Mouse (Mus musculus) ES-CJ7 (cell line): ENCODE measurements around the gene Fkbp14.

Experiments
- DNase-seq: peaks from one replicate; pipeline ENCODE4 v3.0.0; 2011; ENCODE audit warnings: low read depth, low spot score

Gene Fkbp14

DNA sequence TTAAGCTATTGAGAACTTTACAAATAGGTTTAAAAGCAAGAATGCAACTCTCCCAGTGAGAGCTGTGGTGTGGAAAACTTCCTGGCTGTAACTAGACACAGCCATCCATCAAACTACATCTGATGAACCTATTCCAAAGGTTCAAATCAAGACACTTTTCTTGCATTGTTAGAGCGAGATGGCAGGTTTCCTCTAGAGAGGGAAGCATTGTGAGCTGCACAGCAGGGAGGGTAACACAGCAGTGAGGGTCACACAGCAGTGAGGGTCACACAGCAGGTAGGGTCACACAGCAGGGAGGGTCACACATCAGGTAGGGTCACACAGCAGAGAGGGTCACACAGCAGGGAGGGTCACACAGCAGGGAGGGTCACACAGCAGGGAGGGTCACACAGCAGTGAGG is 8.9 kb downstream of the Fkbp14 start:
- DNase-seq = peak; percentile 74

DNA sequence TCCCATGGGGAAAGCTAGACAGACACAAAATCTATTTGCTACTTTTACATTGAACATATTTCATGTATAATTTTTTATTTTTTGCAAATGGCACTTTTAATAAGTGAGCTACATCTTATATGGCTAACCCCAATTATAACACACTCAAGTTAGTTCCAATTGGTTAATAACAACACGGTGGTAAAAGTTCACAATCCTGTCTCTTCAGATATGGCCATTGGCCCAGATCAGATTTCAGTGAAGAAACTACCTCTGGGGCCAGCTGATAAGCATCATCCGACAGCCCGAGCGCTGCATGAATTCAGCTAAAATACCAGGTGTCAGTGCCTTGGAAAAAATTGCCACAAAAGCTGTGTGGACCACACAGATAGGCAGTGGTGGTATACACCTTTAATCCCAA is 9.4 kb downstream of the Fkbp14 start:
- DNase-seq = no peak

DNA sequence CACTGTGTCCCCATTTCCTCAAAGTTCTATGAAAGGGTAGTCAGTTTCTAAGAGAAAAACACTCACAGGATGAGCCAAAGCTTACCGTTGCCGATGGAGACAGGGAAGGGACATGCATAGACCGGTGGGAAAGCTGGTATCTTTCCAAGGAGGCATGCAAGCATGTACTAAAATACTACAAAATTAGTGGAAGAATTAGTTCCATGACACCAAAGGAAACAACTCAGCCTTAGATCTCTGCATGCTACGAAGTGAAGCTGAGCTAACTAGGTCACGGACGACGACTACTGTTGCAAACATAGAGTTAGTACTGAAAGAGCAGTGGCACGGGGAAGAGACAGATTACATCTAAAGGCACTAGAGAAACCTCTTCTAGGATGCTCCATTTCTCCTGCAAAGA is 10.2 kb downstream of the Fkbp14 start:
- DNase-seq = no peak

DNA sequence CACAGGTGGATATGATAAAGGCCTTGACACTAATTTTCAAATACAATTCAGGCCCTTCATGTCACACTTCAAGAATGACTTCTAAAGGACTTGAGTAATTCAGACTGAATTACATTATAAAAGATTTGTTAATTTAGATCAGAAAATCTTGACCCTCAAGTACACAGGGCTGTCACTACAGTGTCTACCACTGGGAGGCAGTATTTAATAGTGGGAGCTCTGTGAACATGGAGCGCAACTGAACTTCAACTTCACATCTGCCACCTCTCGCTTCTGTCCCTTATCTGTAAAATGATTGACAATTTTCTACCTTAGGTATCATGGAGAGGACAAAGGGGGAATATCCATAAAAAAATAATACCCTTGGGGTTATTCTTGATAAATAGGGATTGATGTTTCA is 10.9 kb downstream of the Fkbp14 start:
- peak; percentile 66 for DNase-seq

DNA sequence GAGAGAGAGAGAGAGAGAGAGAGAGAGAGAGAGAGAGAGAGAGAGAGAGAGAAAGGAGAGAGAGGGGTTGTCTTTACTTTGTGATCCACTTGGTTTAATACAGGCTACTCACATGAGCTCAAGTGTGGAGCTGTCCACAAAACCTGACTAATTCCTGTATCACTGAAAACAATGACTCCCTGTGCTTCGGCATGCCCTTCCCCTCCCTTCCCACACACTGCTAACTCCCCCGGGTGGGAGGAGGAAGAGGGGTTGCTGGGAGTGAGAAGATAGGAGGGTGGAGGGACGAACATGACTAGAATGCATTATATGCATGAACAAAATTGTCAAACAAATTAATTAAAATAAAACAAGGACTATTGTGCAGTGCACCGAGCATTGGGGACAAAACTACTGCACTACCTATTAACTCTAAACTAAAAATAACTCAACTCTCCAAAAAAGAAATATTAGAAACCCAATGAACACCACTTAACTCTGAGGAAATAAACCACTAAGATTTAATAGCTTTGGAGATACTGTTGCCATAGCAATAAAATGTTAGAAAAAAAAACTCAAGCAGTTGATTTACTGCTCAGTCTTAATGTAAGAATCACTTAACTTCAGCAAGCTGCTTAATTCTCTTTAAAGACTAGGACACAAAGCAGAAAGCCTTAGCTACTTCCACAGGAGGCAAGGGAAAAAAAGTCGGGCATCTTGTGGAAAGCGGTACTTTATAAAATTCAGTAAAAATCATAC is 23.7 kb downstream of the Fkbp14 start:
- DNase-seq = no peak

DNA sequence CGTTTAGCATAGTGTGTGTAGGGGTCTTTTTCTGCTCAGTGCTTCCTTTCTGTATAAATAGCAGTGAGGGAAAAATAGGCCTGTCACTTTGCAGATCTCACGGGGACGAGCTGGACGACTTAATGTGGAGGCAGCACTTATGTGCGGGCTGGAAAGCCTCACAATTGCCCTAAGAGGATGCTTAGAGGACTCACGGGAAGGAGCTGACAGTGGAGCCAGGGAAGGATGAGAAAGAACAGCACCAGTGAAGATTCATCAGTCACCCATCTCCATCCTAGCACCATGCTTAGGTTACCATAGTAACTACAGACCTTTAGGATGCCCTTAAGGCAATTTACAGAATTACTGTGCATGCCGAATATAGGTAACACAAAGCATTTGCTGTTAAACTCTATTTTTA is 27.3 kb downstream of the Fkbp14 start:
- DNase-seq = no peak

DNA sequence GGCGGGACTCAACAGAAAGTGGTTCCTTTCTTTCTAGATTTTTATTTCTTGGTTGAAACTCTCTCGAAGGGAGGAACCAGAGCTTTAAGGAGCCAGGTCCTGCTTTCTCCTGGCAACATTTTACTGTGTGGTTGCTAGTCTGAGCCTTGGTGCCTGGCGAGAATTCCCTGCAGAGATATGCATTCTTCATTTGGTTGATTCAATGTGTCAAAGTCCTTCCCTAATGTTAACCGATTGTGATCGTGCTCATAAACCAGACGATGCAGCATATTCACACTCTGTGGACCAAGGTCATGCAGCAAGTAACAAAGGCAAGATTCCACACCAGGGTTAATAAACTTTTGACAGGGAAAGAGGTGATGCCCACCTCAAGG is 30.6 kb downstream of the Fkbp14 start:
- no peak for DNase-seq

DNA sequence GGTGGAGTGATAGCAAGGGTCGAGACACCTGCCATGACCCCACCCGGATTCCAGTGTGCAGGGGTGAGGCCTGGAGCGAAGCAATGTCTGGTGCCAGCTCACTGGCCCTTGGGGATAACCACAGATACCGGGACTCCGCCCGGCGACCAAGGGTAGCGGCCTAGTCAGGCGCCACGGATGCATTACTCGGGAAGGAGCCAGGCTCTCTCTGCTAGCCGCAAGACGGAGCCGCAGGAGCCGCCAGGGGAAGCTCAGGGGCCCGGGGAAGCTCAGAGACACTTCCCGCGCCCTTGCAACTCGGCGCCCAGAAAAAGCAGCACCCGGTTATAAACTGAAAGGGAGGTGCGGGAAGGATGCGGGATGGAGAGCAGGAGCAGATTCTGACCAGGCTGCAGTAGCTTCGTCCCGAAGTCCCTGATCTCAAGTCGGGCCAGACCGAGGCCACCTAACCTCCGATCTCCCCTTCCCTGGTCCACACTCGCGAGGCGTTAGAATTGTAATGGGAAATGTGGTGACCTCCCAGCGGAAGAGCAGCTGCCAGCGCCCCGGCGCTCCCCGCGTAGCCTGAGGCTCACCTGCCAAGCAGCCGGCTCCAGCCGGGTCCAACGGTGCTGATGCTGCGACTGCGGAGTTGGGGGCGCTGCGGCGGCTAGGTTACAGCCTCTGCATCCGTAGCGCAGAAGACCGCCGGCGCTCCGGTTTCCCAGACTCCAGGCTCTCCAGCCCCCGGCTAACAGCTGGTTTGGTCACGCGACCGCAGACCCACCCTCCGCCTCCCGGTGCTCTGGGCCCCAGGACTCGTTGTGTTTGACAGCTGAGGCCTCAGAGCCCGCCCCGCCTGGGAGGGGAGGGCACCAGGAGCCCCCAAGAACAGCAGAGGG is 31.2 kb downstream of the Fkbp14 start, which contains the start of gene Scrn1:
TSS of gene Scrn1 (minus strand) at position 825 of the 881 bp plus-strand sequence.
- peak; percentile 68 for DNase-seq

DNA sequence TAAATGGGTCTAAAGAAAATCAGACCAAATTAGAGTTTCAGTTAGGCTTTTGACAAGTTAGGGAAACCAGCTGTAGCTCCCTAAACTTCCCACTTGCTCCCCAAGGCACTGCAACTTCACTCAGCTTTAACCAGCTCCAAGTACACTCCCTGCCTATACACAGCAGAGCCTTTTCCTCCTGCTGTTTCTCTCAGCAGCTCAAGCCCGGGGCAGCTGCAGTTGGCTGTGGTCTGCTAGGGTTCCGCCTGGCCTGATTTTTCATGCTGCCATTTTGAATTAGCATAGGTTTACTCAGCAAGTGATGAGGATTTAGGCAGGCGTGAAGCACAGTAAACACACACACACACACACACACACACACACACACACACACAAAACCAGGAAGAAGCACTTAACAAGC is 32.1 kb downstream of the Fkbp14 start:
- DNase-seq = peak; percentile 52

DNA sequence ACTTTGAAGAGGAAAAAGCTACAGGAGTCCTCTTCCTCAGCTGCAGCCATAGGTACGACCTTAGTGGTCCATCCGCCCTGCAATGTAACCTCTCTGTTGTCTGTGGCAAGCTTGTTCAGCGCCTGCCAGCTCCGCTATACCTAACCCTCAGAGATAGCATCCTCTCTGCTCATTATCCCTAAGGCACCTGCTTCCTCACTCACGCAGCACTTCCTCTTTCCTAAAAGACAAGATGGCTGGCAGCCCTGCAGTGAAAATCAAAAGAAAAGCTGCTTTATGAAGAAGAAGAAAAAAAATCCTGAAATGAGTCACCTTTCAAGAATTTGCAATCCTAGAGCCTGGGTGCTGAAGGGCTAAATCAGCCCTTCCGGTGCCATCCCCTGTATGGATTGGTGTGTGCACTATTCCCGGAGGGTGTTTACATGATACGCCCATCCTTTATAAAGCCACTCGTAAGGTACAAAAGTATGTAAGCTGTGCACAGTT is 32.6 kb downstream of the Fkbp14 start:
- no peak for DNase-seq

DNA sequence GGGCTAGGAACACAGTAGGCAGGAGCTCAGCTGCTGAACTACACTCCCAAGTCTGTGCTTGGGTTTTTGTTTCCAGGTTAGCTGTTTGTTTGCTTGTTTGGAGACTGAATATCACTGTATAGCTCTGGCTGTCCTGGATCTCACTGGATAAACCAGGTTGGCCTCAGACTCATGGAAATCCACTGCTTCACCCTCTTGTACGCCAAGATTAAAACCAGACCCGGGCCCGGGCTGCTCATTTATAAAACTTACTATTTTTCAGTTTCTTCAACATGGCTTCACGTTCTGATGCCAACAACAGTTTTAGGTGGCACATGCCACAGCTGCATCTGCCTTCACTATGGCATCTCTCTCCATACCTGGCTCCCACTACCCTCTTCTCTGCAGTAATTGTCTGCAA is 33.5 kb downstream of the Fkbp14 start:
- no peak for DNase-seq

DNA sequence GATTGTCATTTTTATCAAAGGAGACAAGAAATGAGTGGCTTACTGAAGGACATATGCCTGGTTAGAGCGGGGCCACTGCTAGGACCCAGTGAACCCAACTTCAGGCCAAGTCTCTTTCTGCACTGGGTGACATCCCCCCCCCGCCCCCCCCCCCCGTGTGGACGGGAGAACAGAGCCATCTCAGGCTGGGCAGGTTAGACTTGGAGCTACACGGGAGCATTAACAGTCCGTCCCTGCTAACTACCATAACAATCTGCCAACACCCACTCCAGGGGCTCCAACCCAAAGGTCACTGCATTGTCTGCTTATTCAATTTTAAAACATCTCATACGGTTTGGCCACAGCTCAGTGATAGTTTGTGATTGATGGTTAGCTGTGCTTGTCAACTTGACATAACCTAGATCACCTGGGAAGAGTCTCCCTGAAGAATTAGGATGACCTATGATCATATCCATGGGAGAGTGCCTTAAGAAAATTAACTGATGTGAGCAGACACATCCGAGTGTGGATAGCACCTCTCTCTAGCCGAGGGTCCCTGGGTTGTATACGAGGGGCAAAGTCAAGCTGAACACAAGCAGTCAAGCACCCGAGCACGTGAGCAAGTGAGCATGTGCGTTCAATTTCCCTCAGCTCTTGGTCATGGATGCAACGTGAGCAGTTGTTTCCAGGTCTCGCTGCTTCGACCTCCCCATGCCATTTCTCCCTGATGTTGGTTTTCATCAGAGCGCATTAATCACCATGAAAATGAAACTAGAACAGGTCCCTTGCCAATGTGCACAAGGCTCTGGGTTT is 34.9 kb downstream of the Fkbp14 start:
- no peak for DNase-seq

DNA sequence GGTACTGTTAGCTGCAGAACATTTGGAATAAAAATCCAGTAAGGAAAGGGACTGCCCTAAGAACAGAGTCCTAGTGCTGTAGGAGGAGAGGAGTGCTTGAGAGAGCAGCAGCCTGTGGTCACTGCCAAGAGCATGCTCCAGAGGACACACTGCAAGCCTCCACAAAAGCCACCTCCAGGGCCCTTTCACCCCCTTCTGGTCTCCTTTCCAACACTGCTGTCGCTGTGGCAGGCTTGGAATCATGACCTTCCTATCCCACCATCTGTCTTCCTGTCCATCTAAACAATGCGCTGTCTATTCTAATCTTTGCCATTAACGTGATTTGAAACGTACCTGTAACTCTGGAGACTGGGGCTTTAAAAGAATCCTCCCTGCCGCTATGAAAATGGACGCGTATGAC is 38.6 kb downstream of the Fkbp14 start:
- DNase-seq = no peak

DNA sequence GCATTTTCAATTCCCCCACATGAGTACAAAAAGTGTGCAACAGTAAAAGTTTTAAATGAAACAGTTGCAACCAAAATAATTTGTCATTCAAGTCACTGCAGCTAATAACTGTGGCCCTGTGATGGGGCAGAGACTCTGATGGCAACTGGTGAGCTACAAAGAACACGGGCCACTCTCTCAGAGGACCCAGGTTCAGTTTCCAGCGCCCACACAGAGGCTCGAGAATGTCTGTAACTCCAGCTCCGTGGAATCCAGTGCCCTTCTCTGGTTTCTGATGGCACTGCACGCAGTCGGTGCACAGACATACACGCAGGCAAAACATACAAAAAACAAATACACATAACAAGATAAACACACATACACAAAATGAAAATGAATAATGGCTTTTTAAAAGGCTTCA is 39.4 kb downstream of the Fkbp14 start:
- no peak for DNase-seq

DNA sequence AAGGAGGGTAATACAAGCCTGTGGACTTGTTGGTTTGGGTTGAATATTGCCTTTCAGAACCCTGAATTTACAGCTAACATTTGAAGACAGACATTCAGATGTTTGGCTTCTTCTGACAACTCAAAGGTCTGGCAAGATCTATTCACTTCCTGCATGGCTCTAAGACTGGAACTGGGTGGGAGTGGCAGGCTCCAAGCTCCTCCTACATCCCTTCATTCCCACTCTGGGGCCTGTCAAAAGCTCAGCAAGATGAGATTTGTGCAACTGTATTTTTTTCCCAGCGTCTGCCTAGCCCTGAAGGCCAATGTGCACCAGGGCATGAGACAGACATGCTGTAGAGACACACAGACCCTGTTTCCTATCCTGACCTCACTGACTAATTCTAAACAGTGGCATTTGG is 41.3 kb downstream of the Fkbp14 start:
- DNase-seq = no peak

DNA sequence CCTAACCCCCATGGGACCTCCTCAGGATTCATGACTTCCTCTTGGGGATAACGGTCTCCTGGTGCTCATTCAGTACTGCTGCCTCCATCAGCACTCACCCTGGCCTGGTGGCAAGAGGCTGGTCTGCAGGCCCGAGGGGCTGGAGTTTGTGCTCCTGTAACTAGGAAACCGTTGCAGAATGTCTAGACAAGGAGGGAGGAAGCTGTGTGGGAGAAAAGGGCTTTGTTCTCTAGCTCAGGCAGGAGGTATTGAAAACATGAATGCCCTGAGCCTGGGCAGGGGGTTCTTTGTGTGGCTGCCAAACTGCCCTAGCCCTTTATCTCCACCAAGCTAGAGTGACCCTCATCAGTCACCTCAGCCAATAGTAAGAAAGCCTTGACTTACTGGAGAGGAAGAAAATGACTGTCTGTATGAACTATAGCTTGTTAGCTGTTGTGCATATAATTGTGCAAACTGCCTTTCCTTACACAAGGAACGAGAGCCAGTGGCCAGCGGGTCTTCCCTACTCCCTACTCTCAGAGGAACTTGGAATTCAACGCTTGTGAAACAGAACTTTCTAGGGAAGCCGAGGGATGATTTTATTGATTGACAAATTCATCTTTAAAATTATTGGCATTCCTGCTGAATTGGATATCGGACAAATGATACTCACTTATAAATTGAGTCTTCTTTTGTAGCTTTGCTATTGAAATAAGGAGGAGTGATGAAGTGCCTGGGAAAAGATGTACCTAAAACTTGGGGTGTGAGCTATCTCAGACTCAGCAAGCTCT is 42.6 kb downstream of the Fkbp14 start:
- no peak for DNase-seq

DNA sequence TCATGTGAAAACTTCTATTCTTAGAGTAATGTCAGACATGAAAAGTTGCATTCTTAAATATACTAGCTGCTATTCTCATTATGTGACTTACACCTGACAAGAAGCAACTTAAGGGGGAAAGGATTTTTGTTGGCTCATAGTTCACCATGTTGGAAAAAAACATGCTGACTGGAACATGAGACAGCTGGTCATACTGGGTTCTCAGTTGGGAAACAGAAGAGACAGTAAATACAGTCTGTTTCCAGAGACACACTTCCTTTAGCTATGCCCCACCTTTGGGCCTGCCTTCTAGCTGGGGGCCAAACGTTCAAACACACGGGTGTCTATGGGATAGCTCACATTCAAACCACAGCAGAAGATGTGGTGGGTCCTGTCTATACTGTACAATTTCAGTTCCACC is 43.5 kb downstream of the Fkbp14 start:
- DNase-seq = no peak

DNA sequence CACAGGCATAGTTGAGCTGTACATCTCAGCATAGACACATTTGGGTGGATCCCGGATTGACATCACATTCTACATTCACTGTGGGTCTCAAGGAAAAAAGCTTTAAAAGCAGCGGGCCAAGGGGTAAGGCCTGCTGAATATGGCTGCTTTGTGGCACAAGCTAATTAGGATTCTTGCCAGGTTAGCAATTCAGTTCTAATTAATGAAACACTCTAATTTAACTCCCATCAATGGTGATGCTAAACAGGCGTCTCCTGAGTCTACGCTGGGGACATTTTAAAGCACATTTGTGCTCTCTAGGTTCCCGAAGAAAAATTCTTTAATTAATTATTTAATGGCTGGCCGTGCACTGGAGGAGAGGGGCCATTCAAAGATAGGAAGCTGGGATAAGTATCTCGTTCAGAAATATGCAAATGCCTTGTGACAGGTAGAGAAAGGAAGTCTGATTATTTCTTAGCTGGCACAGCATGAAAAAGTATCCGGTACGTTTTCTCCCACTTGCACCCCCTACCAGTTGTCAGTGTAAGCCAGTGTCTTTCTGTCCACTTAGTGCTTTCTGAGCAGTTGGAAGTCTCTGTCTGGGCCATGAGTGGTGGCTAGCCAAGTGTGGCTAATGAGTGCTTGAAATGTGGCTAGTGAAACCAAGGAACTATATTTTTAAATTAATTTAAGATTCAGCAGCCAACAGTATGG is 44.2 kb downstream of the Fkbp14 start:
- no peak for DNase-seq

DNA sequence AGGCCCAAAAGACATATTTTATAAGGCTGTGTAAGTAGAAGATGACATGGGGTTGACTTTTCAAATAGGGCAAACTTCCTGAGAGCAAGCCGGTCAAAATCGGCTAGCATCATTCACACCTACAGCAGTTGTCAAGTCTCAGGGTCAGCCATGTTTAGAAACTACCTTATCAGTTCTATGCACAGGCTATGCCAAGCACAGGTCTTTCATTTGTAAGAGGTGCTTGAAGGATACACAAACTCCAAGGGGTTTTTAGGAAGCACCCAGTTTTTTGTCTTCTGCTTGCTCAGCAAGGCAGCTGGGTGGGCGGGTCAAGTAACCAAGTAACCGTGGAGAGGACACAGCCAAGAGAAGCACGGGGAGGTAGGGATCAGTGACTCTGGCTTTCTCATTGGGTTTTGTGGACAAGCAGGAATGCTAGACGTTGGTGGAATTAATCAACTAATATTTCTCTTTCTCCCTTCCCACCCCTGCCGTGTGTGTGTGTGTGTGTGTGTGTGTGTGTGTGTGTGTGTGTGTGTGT is 46.2 kb downstream of the Fkbp14 start:
- DNase-seq = no peak

DNA sequence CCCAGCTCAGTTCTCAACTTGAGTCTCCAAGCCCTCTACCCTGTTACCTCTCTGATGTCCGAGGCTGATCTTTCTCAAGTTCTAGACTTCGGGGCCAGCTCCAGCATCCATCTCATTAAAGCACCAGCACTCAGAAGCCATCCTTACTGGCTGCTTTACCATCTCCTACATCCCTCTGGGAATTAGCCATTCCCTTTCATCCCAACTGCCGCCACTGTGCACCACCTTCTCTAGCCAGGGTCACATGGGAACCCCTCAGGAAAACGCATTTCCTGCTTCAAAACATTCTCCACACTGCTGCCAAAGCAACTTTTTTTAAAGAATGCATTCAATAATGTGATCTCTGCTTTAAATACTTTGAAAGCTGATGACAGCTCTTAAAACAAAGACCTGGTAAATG is 47.8 kb downstream of the Fkbp14 start:
- DNase-seq = no peak
